9 mouse cellular contexts compared by ENCODE assay signal in the genomic region with DNA sequence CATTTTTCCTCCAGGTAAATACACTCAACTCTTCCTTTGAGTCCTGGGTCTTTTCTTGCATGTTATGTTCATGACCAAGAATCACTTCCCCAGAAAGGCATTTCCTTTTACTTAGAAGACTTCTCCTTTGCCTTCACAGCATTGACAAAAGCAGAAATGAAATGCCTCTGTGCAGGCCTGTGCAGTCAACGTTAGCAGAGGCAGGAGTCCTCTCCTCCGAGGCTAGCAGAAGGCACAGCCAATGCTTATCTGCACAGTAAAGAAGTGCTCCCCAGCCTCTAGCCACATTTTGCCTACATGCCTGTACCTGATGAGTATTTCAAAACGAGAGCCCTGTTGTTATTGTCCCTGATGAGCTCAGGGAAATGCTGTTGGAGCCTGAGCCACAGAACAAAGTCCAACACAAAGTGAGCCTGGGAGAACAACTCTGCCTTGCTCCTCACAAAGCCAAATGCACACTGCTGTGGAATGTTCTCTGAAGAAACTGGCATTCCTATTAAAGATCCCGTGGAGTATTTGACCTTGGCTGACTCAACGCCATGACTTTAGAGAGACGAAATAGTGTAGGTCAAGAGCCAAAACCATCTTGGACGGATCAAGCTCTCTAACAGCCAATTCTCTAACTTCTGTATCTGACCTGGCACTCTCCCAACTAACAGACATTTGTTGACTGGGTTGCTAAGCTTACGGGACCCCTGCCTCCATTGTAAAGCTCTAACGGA. TPM values are rescaled to one million over a fixed set of nuclear protein-coding genes. Genes with fewer than 3 reads are reported as not detected.
DNase-seq lines count a peak whose midpoint lies in the region; ATAC-seq and TF ChIP-seq lines count a peak whose summit lies in the region.
"Had no signal": no experiment of that assay in that cellular context is flagged by ENCODE, and none has a peak within 500 bp of the region (broad histone marks: within the 10 kb centered on the region; RNA-seq: fewer than 3 reads in every experiment).

No protein-coding gene starts in this region.

- no peaks in the 10 kb centered on the region for H3K9me3 ChIP-seq in lung, embryonic 15.5 days
- H3K9me3 ChIP-seq in heart, embryonic 10.5 days: no peaks in the 10 kb centered on the region
- no peaks in the 10 kb centered on the region for H3K9me3 ChIP-seq in stomach, postnatal 0 days (ENCODE audit: control insufficient read depth, low read length)

- no peak for DNase-seq in lung, adult 18-20 months
- DNase-seq in heart, embryonic 10.5 days (ENCODE audit: low spot score): no peak
- peak; percentile 94 for DNase-seq in liver, adult 2 months (ENCODE audit: extremely low read depth, low read depth, low spot score)
- DNase-seq in stomach, postnatal 0 days (ENCODE audit: low spot score): no peak
- no peak for DNase-seq in embryo, embryonic 11 days
- no peak for DNase-seq in right cerebral cortex, adult 18-20 months
- DNase-seq in testis, postnatal 14 days (ENCODE audit: low spot score): no peak
- DNase-seq: layer of hippocampus, postnatal 36 days had no signal

- H3K4me1 ChIP-seq in lung, embryonic 15.5 days: peaks cover 6% of the 10 kb centered on the region; the same call in 1 of the 2 replicates
- peaks cover 10% of the 10 kb centered on the region; the same call in 1 of the 2 replicates for H3K4me1 ChIP-seq in heart, embryonic 10.5 days
- H3K4me1 ChIP-seq in liver, adult 2 months (ENCODE audit: control insufficient read depth, insufficient read depth, low read length): peaks cover 14% of the 10 kb centered on the region
- H3K4me1 ChIP-seq in stomach, postnatal 0 days (replicated peaks; ENCODE audit: control insufficient read depth, insufficient read depth): no peaks in the 10 kb centered on the region

- no peaks in the 10 kb centered on the region for H3K36me3 ChIP-seq in lung, embryonic 15.5 days
- H3K36me3 ChIP-seq in heart, embryonic 10.5 days: no peaks in the 10 kb centered on the region
- no peaks in the 10 kb centered on the region for H3K36me3 ChIP-seq in liver, adult 2 months (ENCODE audit: control insufficient read depth, insufficient read depth, low read length)
- no peaks in the 10 kb centered on the region for H3K36me3 ChIP-seq in stomach, postnatal 0 days (ENCODE audit: control insufficient read depth, insufficient read depth, low read length)

- TF ChIP-seq CTCF in liver, adult 2 months (IDR thresholded peaks at IDR 0.05; ENCODE audit: low read depth, low read length): no peak
- TF ChIP-seq CTCF in stomach, postnatal 0 days (IDR thresholded peaks at IDR 0.05; ENCODE audit: low read depth): no peak

- H3K9ac ChIP-seq in lung, embryonic 15.5 days: no peak overlapping the region
- peak overlapping the region; percentile 8; the same call in 1 of the 2 replicates for H3K9ac ChIP-seq in liver, adult 2 months (ENCODE audit: low read depth, low read length)
- no peak overlapping the region for H3K9ac ChIP-seq in stomach, postnatal 0 days (ENCODE audit: low read length)

- no peak for TF ChIP-seq EP300 in stomach, postnatal 0 days (optimal IDR thresholded peaks at IDR 0.05)

- H3K79me2 ChIP-seq in liver, adult 2 months (ENCODE audit: control insufficient read depth, insufficient read depth, low read length): no peaks in the 10 kb centered on the region

- WGBS in lung, embryonic 15.5 days: 39% methylated on average over 9 of the region's 9 CpGs
- 66% methylated on average over 9 of the region's 9 CpGs for whole genome bisulfite sequencing in heart, embryonic 10.5 days
- WGBS in liver, adult 2 months: 9% methylated on average over 9 of the region's 9 CpGs
- 39% methylated on average over 9 of the region's 9 CpGs for WGBS in stomach, postnatal 0 days

- H3K4me3 ChIP-seq in lung, embryonic 15.5 days: no peak overlapping the region
- H3K4me3 ChIP-seq in heart, embryonic 10.5 days: no peak overlapping the region
- no peak overlapping the region for H3K4me3 ChIP-seq in liver, adult 2 months (ENCODE audit: insufficient read depth, low read depth, low read length)
- H3K4me3 ChIP-seq in stomach, postnatal 0 days (ENCODE audit: low read depth, low read length): no peak overlapping the region

- peak; percentile 89 for ATAC-seq in lung, embryonic 15.5 days (ENCODE audit: borderline replicate concordance, extremely low read depth, low FRiP score, low TSS enrichment)
- peak; percentile 54 for ATAC-seq in stomach, postnatal 0 days (ENCODE audit: low FRiP score, low TSS enrichment)

- no peak overlapping the region for H3K27ac ChIP-seq in lung, embryonic 15.5 days
- H3K27ac ChIP-seq in heart, embryonic 10.5 days: 0 out of 2 replicates have a peak overlapping the region, but pooled peaks have one; percentile 52
- peak overlapping the region; percentile 63 for H3K27ac ChIP-seq in liver, adult 2 months (replicated peaks; ENCODE audit: insufficient read depth, low read depth, low read length)
- peak overlapping the region; percentile 30; the same call in 1 of the 2 replicates for H3K27ac ChIP-seq in stomach, postnatal 0 days (replicated peaks)

- H3K27me3 ChIP-seq in lung, embryonic 15.5 days: no peaks in the 10 kb centered on the region
- H3K27me3 ChIP-seq in heart, embryonic 10.5 days (ENCODE audit: insufficient read depth, poor library complexity, severe bottlenecking): no peaks in the 10 kb centered on the region
- H3K27me3 ChIP-seq in liver, adult 2 months (ENCODE audit: control insufficient read depth, insufficient read depth, low read length): no peaks in the 10 kb centered on the region
- H3K27me3 ChIP-seq in stomach, postnatal 0 days (ENCODE audit: control insufficient read depth, insufficient read depth, low read length): no peaks in the 10 kb centered on the region

- no peak for TF ChIP-seq POLR2A in liver, adult 2 months (IDR thresholded peaks at IDR 0.05; ENCODE audit: extremely low read depth, insufficient read depth, low read length)

- H3K4me2 ChIP-seq in lung, embryonic 15.5 days: no peak overlapping the region
- H3K4me2 ChIP-seq in stomach, postnatal 0 days (replicated peaks; ENCODE audit: low read depth): no peak overlapping the region

RNA-seq across cellular contexts. Expression of a gene that starts 45.7 kb away (rescaled TPM):
- 52.4 and 57.1 TPM in 2 replicates for polyA plus RNA-seq in lung, embryonic 15.5 days (2015; fragmentation: Nextera tagmentation; extraction: Ambion mirVana)
- polyA plus RNA-seq in heart, embryonic 10.5 days (2016; fragmentation: Nextera tagmentation; extraction: Ambion mirVana): 51.2 and 60.2 TPM in 2 replicates
- 25.0 and 25.8 TPM in 2 replicates for total RNA-seq in liver, adult 2 months (2014; rRNA removed)
- polyA plus RNA-seq in liver, adult 2 months (2012; rRNA removed): 9.3 and 10.0 TPM in 2 replicates
- polyA plus RNA-seq in stomach, postnatal 0 days (2015; fragmentation: Nextera tagmentation; extraction: Ambion mirVana): 25.4 and 27.7 TPM in 2 replicates
